Mouse (Mus musculus): ENCODE data around the gene Tom1l2. TPM values are rescaled to one million over a fixed set of nuclear protein-coding genes. Genes with fewer than 3 reads are reported as not detected.
A peak's percentile ranks its signal among the peaks of the same experiment; 100 is the strongest.

Tom1l2 gene
- polyA plus RNA-seq, 1 experiment: 213 TPM

DNA sequence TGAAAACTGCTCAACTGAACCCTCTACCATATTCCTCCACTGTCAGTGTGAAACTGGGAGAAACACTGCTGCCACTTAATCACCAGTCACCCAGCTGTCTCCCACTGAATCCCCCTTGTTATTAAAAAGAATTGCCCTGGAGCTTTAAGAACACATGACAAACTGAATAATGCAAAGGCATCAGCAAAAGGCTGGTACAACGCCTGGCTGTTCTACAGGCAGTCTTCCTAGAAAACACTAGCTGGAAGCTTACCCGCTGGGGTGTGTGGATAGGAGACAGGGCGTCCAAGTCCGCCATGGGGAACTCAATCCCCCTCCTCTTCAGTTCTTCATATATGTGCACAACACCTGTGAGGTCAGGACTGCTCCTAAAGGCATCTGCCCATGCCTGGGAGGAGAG is 90.3 kb downstream of the Tom1l2 start:
- Histone ChIP-seq H3K4me3 (ENCODE audit: insufficient read depth, low read length) (no peak overlapping the region), H3K4me1 (ENCODE audit: control insufficient read depth, insufficient read depth, low read length) (peaks cover 2% of the 10 kb centered on the region), H3K27ac (ENCODE audit: insufficient read depth, low read length) (peak overlapping the region; percentile 37; the same call in 1 of the 2 replicates)
- TF ChIP-seq POLR2A (IDR thresholded peaks at IDR 0.05; ENCODE audit: extremely low read depth, insufficient read depth, low read length): no peak
- no peak for TF ChIP-seq CTCF (IDR thresholded peaks at IDR 0.05; ENCODE audit: extremely low read depth, insufficient read depth, low read length)

DNA sequence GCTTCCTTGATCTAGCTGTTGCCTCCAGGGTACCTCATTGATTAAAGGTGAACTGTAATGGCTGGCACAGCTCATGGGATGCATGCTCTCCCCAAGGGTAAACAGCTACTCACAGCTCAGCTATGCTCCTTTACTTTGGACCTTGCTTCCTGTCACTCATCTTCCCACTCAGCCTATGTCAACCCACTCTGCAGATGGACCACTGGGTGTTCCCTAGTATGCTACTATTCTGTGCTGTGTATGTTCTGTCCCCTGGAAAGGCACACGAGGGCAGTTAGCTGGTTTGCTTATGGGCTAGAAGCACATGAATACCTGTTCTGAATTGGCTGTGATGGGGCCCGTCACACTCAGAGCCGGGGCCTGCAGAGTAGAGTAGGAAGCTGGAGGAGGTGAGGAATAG is 92.0 kb downstream of the Tom1l2 start:
- no peak overlapping the region for H3K4me3 ChIP-seq (ENCODE audit: insufficient read depth, low read length)
- H3K4me1 ChIP-seq (ENCODE audit: control insufficient read depth, insufficient read depth, low read length): peaks cover 12% of the 10 kb centered on the region
- TF ChIP-seq POLR2A (IDR thresholded peaks at IDR 0.05; ENCODE audit: extremely low read depth, insufficient read depth, low read length): no peak
- TF ChIP-seq CTCF (IDR thresholded peaks at IDR 0.05; ENCODE audit: extremely low read depth, insufficient read depth, low read length): no peak
- no peak overlapping the region for H3K27ac ChIP-seq (ENCODE audit: insufficient read depth, low read length)

DNA sequence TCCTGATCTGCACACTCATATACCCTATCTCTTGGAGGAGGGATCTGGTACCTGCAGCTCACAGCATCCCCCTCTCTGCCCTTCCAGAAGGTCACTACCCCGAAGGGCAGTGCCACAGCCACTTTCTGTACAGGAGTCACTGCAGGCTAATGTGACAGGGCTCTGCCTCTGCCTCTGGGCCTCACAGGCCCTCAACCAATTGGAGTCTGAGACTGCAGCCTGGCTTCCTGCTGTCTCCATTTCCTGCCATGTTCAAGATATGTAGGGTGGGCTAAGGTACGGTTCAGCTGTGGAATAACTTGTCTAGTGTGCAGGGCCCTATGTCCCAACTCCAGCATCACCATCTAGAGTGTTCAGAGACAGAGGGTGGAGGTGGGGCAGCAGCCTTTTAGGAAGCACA is 95.0 kb downstream of the Tom1l2 start:
- H3K4me3 ChIP-seq (ENCODE audit: insufficient read depth, low read length): no peak overlapping the region
- no peak overlapping the region for H3K27ac ChIP-seq (ENCODE audit: insufficient read depth, low read length)
- H3K4me1 ChIP-seq (ENCODE audit: control insufficient read depth, insufficient read depth, low read length): peaks cover 15% of the 10 kb centered on the region
- TF ChIP-seq POLR2A (IDR thresholded peaks at IDR 0.05; ENCODE audit: extremely low read depth, insufficient read depth, low read length): no peak

GRCm38 (mm10) chr11:60256713-60257112 is 96.0 kb downstream of the Tom1l2 start:
- Histone ChIP-seq H3K4me1 (ENCODE audit: control insufficient read depth, insufficient read depth, low read length) (peaks cover 15% of the 10 kb centered on the region), H3K4me3 (ENCODE audit: insufficient read depth, low read length) (no peak overlapping the region), H3K27ac (ENCODE audit: insufficient read depth, low read length) (no peak overlapping the region)
- TF ChIP-seq POLR2A (IDR thresholded peaks at IDR 0.05; ENCODE audit: extremely low read depth, insufficient read depth, low read length): no peak
- no peak for TF ChIP-seq CTCF (IDR thresholded peaks at IDR 0.05; ENCODE audit: extremely low read depth, insufficient read depth, low read length)

GRCm38 (mm10) chr11:60256176-60256681 is 96.5 kb downstream of the Tom1l2 start:
- H3K4me1 ChIP-seq (ENCODE audit: control insufficient read depth, insufficient read depth, low read length): peaks cover 17% of the 10 kb centered on the region
- H3K4me3 ChIP-seq (ENCODE audit: insufficient read depth, low read length): no peak overlapping the region
- TF ChIP-seq CTCF (IDR thresholded peaks at IDR 0.05; ENCODE audit: extremely low read depth, insufficient read depth, low read length) (no peak), POLR2A (IDR thresholded peaks at IDR 0.05; ENCODE audit: extremely low read depth, insufficient read depth, low read length) (no peak)
- no peak overlapping the region for H3K27ac ChIP-seq (ENCODE audit: insufficient read depth, low read length)

DNA sequence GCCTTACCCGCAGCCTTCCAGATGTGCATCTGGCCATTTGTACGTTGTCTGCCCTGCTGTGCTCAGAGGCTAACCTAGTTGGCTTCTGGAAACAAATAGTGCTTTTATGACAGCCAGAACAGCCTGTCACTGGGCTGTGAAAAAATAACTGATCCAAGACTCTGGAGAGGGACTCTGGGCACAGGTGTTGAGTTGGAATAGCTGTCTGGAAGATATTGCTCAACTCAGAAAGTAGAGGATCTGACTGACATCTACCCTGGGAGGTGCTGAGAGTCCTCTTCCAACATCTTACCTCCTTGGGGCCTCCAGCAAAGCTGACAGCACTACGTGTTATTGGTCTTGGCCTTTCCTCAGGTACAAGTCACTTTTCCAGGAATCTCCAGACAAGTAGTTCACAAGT is 97.1 kb downstream of the Tom1l2 start:
- no peak overlapping the region for H3K4me3 ChIP-seq (ENCODE audit: insufficient read depth, low read length)
- H3K4me1 ChIP-seq (ENCODE audit: control insufficient read depth, insufficient read depth, low read length): peaks cover 16% of the 10 kb centered on the region
- no peak for TF ChIP-seq POLR2A (IDR thresholded peaks at IDR 0.05; ENCODE audit: extremely low read depth, insufficient read depth, low read length)
- H3K27ac ChIP-seq (ENCODE audit: insufficient read depth, low read length): no peak overlapping the region

DNA sequence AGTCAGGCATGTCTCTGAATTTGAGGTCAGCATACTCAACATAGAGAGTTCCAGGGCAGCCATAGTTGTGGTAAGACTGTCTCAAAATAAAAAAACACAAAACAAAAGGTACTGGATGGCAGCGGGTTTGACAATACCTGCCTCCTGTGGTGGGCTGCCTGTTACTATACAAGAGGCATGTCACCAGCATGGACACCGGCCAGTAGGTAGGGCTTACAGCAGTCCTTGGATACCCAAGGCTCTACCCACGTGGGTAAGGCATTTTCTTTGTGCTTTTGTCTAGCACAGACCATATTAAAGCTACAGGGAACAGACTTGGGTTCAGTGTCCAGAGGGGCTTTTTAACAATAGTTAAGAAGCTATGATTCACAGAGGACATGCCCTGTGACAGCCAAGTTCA is 97.5 kb downstream of the Tom1l2 start:
- Histone ChIP-seq H3K27ac (ENCODE audit: insufficient read depth, low read length) (no peak overlapping the region), H3K4me3 (ENCODE audit: insufficient read depth, low read length) (no peak overlapping the region), H3K4me1 (ENCODE audit: control insufficient read depth, insufficient read depth, low read length) (peaks cover 15% of the 10 kb centered on the region)
- no peak for TF ChIP-seq POLR2A (IDR thresholded peaks at IDR 0.05; ENCODE audit: extremely low read depth, insufficient read depth, low read length)
- no peak for TF ChIP-seq CTCF (IDR thresholded peaks at IDR 0.05; ENCODE audit: extremely low read depth, insufficient read depth, low read length)

- Histone ChIP-seq H3K4me1 (ENCODE audit: control insufficient read depth, insufficient read depth, low read length) (peaks cover 15% of the 10 kb centered on the region), H3K27ac (ENCODE audit: insufficient read depth, low read length) (no peak overlapping the region), H3K4me3 (ENCODE audit: insufficient read depth, low read length) (no peak overlapping the region)
- TF ChIP-seq POLR2A (IDR thresholded peaks at IDR 0.05; ENCODE audit: extremely low read depth, insufficient read depth, low read length) (no peak), CTCF (IDR thresholded peaks at IDR 0.05; ENCODE audit: extremely low read depth, insufficient read depth, low read length) (no peak)
Observed at GRCm38 (mm10) chr11:60254308-60254707, 98.4 kb downstream of the Tom1l2 start.

DNA sequence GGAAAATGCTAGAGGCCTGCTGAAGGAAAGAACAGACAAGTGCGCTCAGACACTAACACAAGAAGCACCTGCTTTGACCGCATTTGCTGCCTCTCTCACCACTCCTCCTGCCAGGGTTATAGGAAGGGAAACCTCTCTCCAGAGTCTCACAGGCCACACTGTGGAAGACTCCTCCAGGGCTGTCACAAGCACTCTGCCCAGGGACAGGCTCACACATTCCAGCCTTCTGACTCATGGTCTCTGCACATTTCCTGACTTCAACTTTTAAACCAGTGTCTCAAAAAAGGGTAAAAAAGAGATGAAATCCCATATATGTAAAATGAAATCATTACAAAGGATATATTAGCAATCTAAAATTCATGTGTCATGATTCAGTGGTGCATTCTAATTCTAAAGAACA is 99.2 kb downstream of the Tom1l2 start:
- Histone ChIP-seq H3K4me1 (ENCODE audit: control insufficient read depth, insufficient read depth, low read length) (peaks cover 19% of the 10 kb centered on the region), H3K4me3 (ENCODE audit: insufficient read depth, low read length) (no peak overlapping the region), H3K27ac (ENCODE audit: insufficient read depth, low read length) (no peak overlapping the region)
- TF ChIP-seq CTCF (IDR thresholded peaks at IDR 0.05; ENCODE audit: extremely low read depth, insufficient read depth, low read length) (no peak), POLR2A (IDR thresholded peaks at IDR 0.05; ENCODE audit: extremely low read depth, insufficient read depth, low read length) (no peak)

DNA sequence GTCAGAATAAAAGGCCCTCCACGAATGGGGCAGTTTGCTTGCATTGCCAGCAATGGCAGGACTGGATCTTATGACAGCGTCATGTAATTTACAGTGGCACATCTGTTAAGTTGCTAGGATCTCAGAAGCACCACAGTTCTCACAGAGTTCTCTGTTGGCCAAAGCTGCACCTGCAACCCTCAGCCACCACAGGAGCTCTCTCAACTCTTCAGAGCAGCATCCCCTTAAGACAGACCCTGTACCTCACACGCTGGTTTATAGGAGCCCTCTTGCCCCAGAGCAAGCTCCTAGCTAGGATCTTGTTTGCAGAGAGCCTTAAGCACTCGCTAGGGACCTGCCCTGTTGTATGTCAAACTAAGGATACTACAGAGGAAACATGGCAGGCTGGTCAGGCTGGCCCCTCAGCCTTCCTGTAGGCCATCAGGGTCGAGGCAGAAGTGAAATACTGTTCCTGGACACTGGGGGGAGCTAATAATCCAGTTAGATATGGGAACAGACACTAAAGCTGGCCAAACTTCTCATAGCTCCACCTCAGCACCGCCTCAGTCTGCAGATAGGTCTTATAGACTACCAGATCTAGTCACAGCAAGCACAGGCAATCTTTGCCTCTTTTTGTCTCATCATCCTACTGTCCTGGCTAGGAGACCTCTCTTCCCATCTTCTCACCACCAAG is 101.6 kb downstream of the Tom1l2 start:
- TF ChIP-seq CTCF (IDR thresholded peaks at IDR 0.05; ENCODE audit: extremely low read depth, insufficient read depth, low read length): peak; percentile 46; the same call in 1 of the 2 replicates
- no peak for TF ChIP-seq POLR2A (IDR thresholded peaks at IDR 0.05; ENCODE audit: extremely low read depth, insufficient read depth, low read length)
- no peak overlapping the region for H3K4me3 ChIP-seq (ENCODE audit: insufficient read depth, low read length)
- H3K4me1 ChIP-seq (ENCODE audit: control insufficient read depth, insufficient read depth, low read length): peaks cover 12% of the 10 kb centered on the region
- no peak overlapping the region for H3K27ac ChIP-seq (ENCODE audit: insufficient read depth, low read length)
